In the genomic region with DNA sequence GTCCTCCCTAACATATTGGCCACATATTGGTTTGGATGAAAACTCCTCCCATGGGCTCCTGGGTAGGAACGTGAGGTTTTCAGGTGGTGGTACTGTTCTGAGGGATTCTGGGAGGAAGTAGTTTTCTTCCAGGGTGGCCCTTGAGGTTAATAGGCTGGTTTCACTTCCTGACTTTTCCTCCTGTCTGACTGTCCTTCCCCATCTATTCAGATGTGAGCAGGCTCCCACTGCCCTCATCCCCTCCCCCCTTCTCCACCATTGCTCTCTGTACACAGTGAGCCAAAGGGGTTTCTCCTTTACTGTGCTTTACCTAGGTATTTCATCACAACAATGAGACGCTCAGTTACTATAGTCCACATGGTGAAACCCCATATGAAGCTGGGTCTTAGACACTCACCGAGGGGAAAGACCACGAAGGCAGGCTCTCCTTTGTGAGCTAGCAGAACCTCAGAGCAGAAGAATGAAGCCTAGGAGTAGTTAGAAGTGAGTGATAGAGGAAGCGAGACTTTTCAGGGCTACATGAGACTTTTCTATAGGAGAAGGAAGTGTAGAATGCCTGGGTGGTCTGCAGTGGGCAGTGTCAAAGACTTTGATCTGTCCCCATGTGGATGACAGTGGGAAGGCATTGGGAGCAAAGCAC, we compare ENCODE assay signal across 22 mouse cellular contexts.
DNase-seq lines count a peak whose midpoint lies in the region; ATAC-seq lines count a peak whose summit lies in the region.
"Had no signal": no experiment of that assay in that cellular context is flagged by ENCODE, and none has a peak within 500 bp of the region (broad histone marks: within the 10 kb centered on the region; RNA-seq: fewer than 3 reads in every experiment).

No protein-coding gene starts in this region.

- peak; percentile 69 for ATAC-seq in megakaryocyte, adult 5-6 weeks (ENCODE audit: poor library complexity, severe bottlenecking)
- ATAC-seq in kidney, embryonic 16.5 days (ENCODE audit: low FRiP score, low TSS enrichment) = no peak
- ATAC-seq: CD4-positive, CD25-positive, alpha-beta regulatory T cell, adult 4 months; forebrain, embryonic 13.5 days; forebrain, embryonic 16.5 days; hindbrain, embryonic 16.5 days had no signal

- WGBS in kidney, embryonic 16.5 days = 78% methylated on average over 5 of the region's 5 CpGs

- H3K4me1 ChIP-seq in kidney, embryonic 16.5 days (ENCODE audit: insufficient read depth, low read length) = no peaks in the 10 kb centered on the region
- H3K4me1 ChIP-seq: forebrain, embryonic 10.5 days; forebrain, embryonic 13.5 days; hindbrain, embryonic 13.5 days had no signal

- no peak overlapping the region for H3K9ac ChIP-seq in kidney, embryonic 16.5 days (replicated peaks; ENCODE audit: low read length)
- H3K9ac ChIP-seq: forebrain, embryonic 13.5 days; hindbrain, embryonic 13.5 days had no signal

- H3K27me3 ChIP-seq in splenic B cell, adult 2 months (ENCODE audit: control insufficient read depth, insufficient read depth, low read length, poor library complexity, severe bottlenecking) = no peaks in the 10 kb centered on the region
- H3K27me3 ChIP-seq in kidney, embryonic 16.5 days (ENCODE audit: insufficient read depth, low read length) = no peaks in the 10 kb centered on the region
- H3K27me3 ChIP-seq: forebrain, embryonic 13.5 days; hindbrain, embryonic 13.5 days had no signal

- DNase-seq in A20 (ENCODE audit: low read depth, low spot score) = peak; percentile 54
- peak; percentile 7 for DNase-seq in c-Kit-positive CD71-negative TER-119-negative erythroid progenitor cells, embryonic 14.5 days (ENCODE audit: low read depth)
- peak; percentile 55 for DNase-seq in splenic B cell, adult 2 months (ENCODE audit: low read depth, low spot score)
- DNase-seq in layer of hippocampus, postnatal 14 days (ENCODE audit: low spot score in 2 of 2) = no peak
- no peak for DNase-seq in yolk sac, embryonic 10.5 days (ENCODE audit: low spot score)
- DNase-seq: adrenal gland, postnatal 10 days; adrenal gland, postnatal 36 days; cerebellum, adult 11 months; cerebellum, adult 2 months; cerebellum, adult 9-11 months; cerebellum, postnatal 36 days; gastrocnemius, postnatal 10 days; gastrocnemius, postnatal 36 days had no signal

- H3K4me3 ChIP-seq in kidney, embryonic 16.5 days (ENCODE audit: low read length) = no peak overlapping the region
- H3K4me3 ChIP-seq: forebrain, embryonic 10.5 days; forebrain, embryonic 13.5 days; hindbrain, embryonic 13.5 days had no signal

- H3K4me2 ChIP-seq in kidney, embryonic 16.5 days (replicated peaks; ENCODE audit: low read depth, low read length) = no peak overlapping the region
- H3K4me2 ChIP-seq: forebrain, embryonic 13.5 days; heart, embryonic 11.5 days; hindbrain, embryonic 13.5 days had no signal

- H3K36me3 ChIP-seq in splenic B cell, adult 2 months (ENCODE audit: control insufficient read depth, insufficient read depth, low read length, poor library complexity, severe bottlenecking) = no peaks in the 10 kb centered on the region
- no peaks in the 10 kb centered on the region for H3K36me3 ChIP-seq in kidney, embryonic 16.5 days (ENCODE audit: insufficient read depth, low read length)
- H3K36me3 ChIP-seq: forebrain, embryonic 10.5 days; hindbrain, embryonic 13.5 days had no signal

- no peaks in the 10 kb centered on the region; the same call in 1 of the 2 replicates for H3K9me3 ChIP-seq in kidney, embryonic 16.5 days (ENCODE audit: low read length)
- H3K9me3 ChIP-seq: forebrain, embryonic 13.5 days; hindbrain, embryonic 13.5 days had no signal

- no peak overlapping the region for H3K27ac ChIP-seq in kidney, embryonic 16.5 days (ENCODE audit: low read length)
- H3K27ac ChIP-seq: forebrain, embryonic 10.5 days; forebrain, embryonic 13.5 days; hindbrain, embryonic 13.5 days had no signal

Comparison
In these comparisons a context has a peak if more than half of its experiments do, and no peak if none do; other contexts are left out.
1. DNase-seq: peak in A20 (single experiment), c-Kit-positive CD71-negative TER-119-negative erythroid progenitor cells, embryonic 14.5 days (single experiment) and splenic B cell, adult 2 months (single experiment); none in layer of hippocampus, postnatal 14 days (0 of 2) and yolk sac, embryonic 10.5 days (single experiment).